Mouse (Mus musculus) B cell, adult 2 months (primary cell): ENCODE data around the gene Chd2.

Source experiments
- DNase-seq, 2 experiments: peaks; one replicate each; pipeline ENCODE4 v3.0.0; 2022

Chd2 gene

GRCm38 (mm10) chr7:73561492-73562055 lies 19.9 kb upstream of the Chd2 start:
- no peak for DNase-seq

GRCm38 (mm10) chr7:73560811-73561210 lies 19.2 kb upstream of the Chd2 start:
- no peak for DNase-seq

GRCm38 (mm10) chr7:73559853-73560190 lies 18.2 kb upstream of the Chd2 start:
- no peak for DNase-seq

GRCm38 (mm10) chr7:73559170-73559852 lies 17.7 kb upstream of the Chd2 start:
- DNase-seq: no peak

GRCm38 (mm10) chr7:73558293-73559169 lies 16.9 kb upstream of the Chd2 start:
- peak; percentile 98 for DNase-seq

- peak; percentile 64 to 73 for DNase-seq
Observed at GRCm38 (mm10) chr7:73557671-73558265, 16.1 kb upstream of the Chd2 start.

GRCm38 (mm10) chr7:73556688-73557667 lies 15.3 kb upstream of the Chd2 start:
- DNase-seq: peak; percentile 38 to 45

- DNase-seq: no peak
Observed at GRCm38 (mm10) chr7:73555918-73556580, 14.4 kb upstream of the Chd2 start.

- DNase-seq: no peak
Observed at GRCm38 (mm10) chr7:73554849-73555248, 13.2 kb upstream of the Chd2 start.

GRCm38 (mm10) chr7:73553160-73553559 lies 11.5 kb upstream of the Chd2 start:
- DNase-seq: no peak

GRCm38 (mm10) chr7:73552054-73552750 lies 10.6 kb upstream of the Chd2 start:
- DNase-seq: no peak

GRCm38 (mm10) chr7:73551370-73551769 lies 9.7 kb upstream of the Chd2 start:
- peak in 1 of 2 experiments; percentile 1 for DNase-seq

- no peak for DNase-seq
Observed at GRCm38 (mm10) chr7:73548051-73548450, 6.4 kb upstream of the Chd2 start.

GRCm38 (mm10) chr7:73546561-73547510 lies 5.2 kb upstream of the Chd2 start:
- no peak for DNase-seq

GRCm38 (mm10) chr7:73545004-73545403 lies 3.4 kb upstream of the Chd2 start:
- DNase-seq: no peak

- DNase-seq: peak in 1 of 2 experiments; percentile 14
Observed at GRCm38 (mm10) chr7:73542131-73542853, 662 bp upstream of the Chd2 start.

- no peak for DNase-seq
Observed at GRCm38 (mm10) chr7:73541079-73541390, 595 bp downstream of the Chd2 start.

GRCm38 (mm10) chr7:73540202-73541078 lies 1.2 kb downstream of the Chd2 start:
- DNase-seq: peak; percentile 41 to 45
